Mouse (Mus musculus): ENCODE measurements around the gene Gm10139.
"Not testable (repeated sequence)": the region's sequence is repeated elsewhere in the genome, so short reads cannot be mapped to it uniquely, and the experiment has no call there.

The Gm10139 gene

DNA sequence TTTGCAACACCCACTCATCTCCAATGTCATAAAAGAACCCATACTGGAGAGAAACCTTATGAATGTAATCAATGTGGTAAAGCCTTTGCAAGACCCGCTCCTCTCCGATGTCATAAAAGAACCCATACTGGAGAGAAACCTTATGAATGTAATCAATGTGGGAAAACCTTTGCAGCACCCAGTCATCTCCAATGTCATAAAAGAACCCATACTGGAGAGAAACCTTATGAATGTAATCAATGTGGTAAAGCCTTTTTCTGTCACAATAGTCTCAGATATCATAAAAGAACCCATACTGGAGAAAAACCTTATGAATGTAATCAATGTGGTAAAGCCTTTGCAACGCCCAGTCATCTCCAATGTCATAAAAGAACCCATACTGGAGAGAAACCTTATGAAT, at the start of gene Gm10139:
Gene Gm10139, plus strand, starts transcription at position 301 of the 400 bp plus-strand sequence.
- not testable (repeated sequence) for DNase-seq (ENCODE audit: low spot score in 2 of 2)

GRCm38 (mm10) chr13:65557636-65558035, 45.2 kb downstream of the Gm10139 start:
- not testable (repeated sequence) for DNase-seq (ENCODE audit: low spot score in 2 of 2)

Measured in right cerebral cortex, postnatal 10 days (tissue).